Mouse (Mus musculus): ENCODE data around the gene Pakap.

DNA sequence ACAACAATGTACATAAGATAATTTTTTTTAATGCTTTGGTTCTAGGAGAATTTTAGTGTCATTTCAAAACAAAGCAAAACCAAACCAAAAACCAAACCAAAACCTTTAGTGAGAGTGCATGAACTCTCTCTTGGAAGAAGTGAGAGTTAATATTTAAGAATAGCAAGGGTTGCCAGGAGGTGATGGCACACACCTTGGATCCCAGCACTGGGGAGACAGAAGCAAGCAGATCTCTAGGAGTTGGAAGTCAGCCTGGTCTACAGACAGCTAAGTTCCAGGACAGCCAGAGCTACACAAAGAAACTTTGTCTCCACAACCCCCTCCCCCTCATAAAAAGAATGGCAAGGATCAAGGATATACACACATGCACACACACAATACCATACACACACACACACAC, 345.0 kb downstream of the Pakap start:
- TF ChIP-seq CTCF (IDR thresholded peaks at IDR 0.05; ENCODE audit: borderline replicate concordance, extremely low read depth, insufficient read depth, insufficient read length) (no peak), POLR2A (IDR thresholded peaks at IDR 0.05; ENCODE audit: borderline replicate concordance, extremely low read depth, insufficient read depth, insufficient read length, poor library complexity, severe bottlenecking) (no peak)
